ENCODE assay signal across 13 mouse cellular contexts in genomic region chr1:86665091-86665490, GRCm38 (mm10). TPM values are rescaled to one million over a fixed set of nuclear protein-coding genes. Genes with fewer than 3 reads are reported as not detected.
"Had no signal": no experiment of that assay in that cellular context is flagged by ENCODE, and none has a peak within 500 bp of the region (broad histone marks: within the 10 kb centered on the region; RNA-seq: fewer than 3 reads in every experiment).

No protein-coding gene starts in this region.

- DNase-seq: cerebellum, adult 2 months; cerebellum, adult 9-10 months; embryo, embryonic 11 days; forebrain, postnatal 0 days; gastrocnemius, adult 2 months; gastrocnemius, postnatal 10 days; gastrocnemius, postnatal 14 days; gastrocnemius, postnatal 25 days; gastrocnemius, postnatal 36 days; heart, adult 18-20 months; heart, adult 2 months had no signal

RNA-seq across cellular contexts. Expression of gene Nppc, which starts 5.3 kb away (rescaled TPM):
- total RNA-seq: common myeloid progenitor, adult 5-6 weeks; granulocyte monocyte progenitor cell, adult 5-6 weeks; heart, adult 18-20 months; heart, adult 2 months had no signal
